Mouse (Mus musculus) bone marrow, adult 2 months (tissue): ENCODE measurements around the gene Kctd14. TPM values are rescaled to one million over a fixed set of nuclear protein-coding genes. Genes with fewer than 3 reads are reported as not detected.

ENCODE experiments used
- H3K27ac ChIP-seq: fragments of 200-500 bp; 2 replicates; pipeline ENCODE4 v1.5.1; 2012; ENCODE audit warnings: low read depth, mild to moderate bottlenecking, control low read depth, inconsistent platforms, low read length; ENCODE audit not compliant: control insufficient read depth, poor library complexity, insufficient read depth
- H3K4me1 ChIP-seq: fragments of 200-500 bp; 2 replicates; pipeline ENCODE4 v1.6.1; 2011; ENCODE audit warnings: low read length; ENCODE audit not compliant: control insufficient read depth, insufficient read depth
- H3K4me3 ChIP-seq: fragments of 200-500 bp; replicated peaks from 2 replicates; pipeline ENCODE3; 2011; ENCODE audit warnings: mild to moderate bottlenecking, low read depth, low read length, control low read depth; ENCODE audit not compliant: control insufficient read depth
- CTCF ChIP-seq: fragments of 200-500 bp; IDR thresholded peaks from 2 replicates; pipeline ENCODE4 v1.5.1; 2011; ENCODE audit warnings: low read length, control low read depth; ENCODE audit not compliant: control insufficient read depth, insufficient read depth
- POLR2A ChIP-seq: fragments of 200-500 bp; IDR thresholded peaks from 2 replicates; pipeline ENCODE4 v1.6.1; 2011; ENCODE audit warnings: low read depth, mild to moderate bottlenecking, control low read depth, low read length, borderline replicate concordance; ENCODE audit not compliant: control insufficient read depth
- WGBS: fragments of 180-500 bp; shearing (Covaris S2); methylation state at CpG from one replicate; pipeline ENCODE4 v1.1.7; 2018; 5-methylcytosine and 5-hydroxymethylcytosine counted together
- polyA plus RNA-seq: library from polyadenylated mRNA; stranded (reverse); fragments of >200 nt; gene quantifications from 2 replicates; pipeline ENCODE4 v1.2.4, GENCODE M21; 2011; ENCODE audit warnings: low replicate concordance; ENCODE audit not compliant: missing spikeins, insufficient read depth, insufficient read length

Gene Kctd14
- polyA plus RNA-seq, 1 experiment = 12.6 TPM

GRCm38 (mm10) chr7:97491157-97491556, 40.0 kb downstream of the Kctd14 start:
- TF ChIP-seq CTCF (no peak), POLR2A (no peak)
- Histone ChIP-seq H3K4me3 (no peak overlapping the region), H3K4me1 (no peaks in the 10 kb centered on the region), H3K27ac (no peak overlapping the region)
- 54% methylated on average over 3 of the region's 3 CpGs for WGBS

DNA sequence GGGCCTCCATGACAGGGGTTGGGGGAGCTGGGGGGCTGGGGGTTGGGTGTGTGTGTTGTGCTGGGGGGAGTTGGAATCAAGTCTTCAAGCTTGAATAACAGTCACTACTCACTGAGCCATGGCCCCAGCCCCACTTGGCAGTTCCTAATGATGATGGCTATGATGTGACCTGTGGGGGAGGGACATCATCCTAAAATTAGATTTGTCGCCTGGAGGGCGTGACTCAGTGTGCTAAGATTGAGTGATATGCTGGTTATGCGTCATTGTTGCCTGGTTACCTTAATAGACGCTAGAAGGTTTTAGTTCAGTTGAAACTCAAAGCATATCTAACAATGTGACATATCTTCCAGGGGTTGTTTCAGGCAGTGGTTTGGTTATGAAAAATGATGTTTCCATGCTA, 41.3 kb downstream of the Kctd14 start:
- H3K27ac ChIP-seq = no peak overlapping the region
- TF ChIP-seq POLR2A (no peak), CTCF (no peak)
- 67% methylated on average over 4 of the region's 4 CpGs for WGBS

DNA sequence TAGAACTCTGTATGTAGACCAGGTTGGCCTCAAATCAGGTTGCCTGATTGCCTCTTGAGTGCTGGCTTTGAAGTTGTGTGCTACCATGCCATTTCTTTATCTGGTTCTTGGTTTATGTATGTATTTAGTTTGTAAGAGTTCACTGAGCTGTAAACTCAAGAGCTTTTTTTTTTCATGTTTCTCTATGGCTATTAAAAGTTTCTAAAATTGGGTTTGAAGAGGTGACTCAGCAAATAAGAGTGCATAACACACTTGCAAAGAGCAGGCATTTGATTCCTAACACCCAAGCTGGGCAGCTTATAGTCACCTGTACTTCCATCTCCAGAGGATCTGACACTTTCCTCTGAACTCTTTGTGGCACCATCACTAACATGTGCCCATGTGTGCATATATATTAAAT, 43.9 kb downstream of the Kctd14 start:
- H3K27ac ChIP-seq = no peak overlapping the region
- TF ChIP-seq CTCF (no peak), POLR2A (no peak)
- H3K4me3 ChIP-seq = no peak overlapping the region
- H3K4me1 ChIP-seq = no peaks in the 10 kb centered on the region

More for the DNA sequence above, 41.3 kb downstream of the Kctd14 start:
- Histone ChIP-seq H3K4me1 (no peaks in the 10 kb centered on the region), H3K4me3 (no peak overlapping the region)

DNA sequence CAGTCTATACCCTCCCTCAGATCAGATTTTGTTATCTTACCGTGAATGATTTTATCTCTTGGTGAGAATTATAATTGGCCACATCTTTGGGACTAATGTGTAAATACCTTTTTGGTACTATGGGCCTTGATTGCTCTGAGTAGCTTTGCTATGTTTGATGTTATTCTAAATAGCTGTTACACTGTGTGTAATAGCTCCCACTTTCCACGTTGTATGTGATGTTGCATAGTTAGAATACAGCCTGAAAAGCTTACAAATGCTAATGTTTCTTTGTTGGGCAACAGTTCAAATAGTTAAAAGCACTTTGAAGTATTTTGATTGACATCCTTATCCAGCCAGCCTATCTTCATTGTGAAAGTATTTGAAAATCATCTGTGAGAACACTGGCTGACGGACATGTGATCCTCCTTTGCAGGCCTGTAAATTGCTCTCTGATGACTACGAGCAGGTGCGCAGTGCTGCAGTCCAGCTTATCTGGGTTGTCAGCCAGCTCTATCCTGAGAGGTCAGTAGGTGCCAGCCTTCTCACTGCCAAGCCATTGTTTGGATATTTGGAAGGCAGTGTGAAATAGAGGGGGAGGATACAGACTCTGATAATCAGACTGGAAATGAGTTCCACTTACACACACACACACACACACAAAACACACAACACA, 49.6 kb downstream of the Kctd14 start:
- Histone ChIP-seq H3K27ac (no peak overlapping the region), H3K4me1 (no peaks in the 10 kb centered on the region), H3K4me3 (no peak overlapping the region)
- TF ChIP-seq POLR2A (no peak), CTCF (no peak)
- WGBS = 83% methylated on average over 5 of the region's 5 CpGs

Other genes with a start within 250 kb of the Kctd14 start
- 3.8 and 6.4 TPM in 2 replicates for gene Usp35, start 119.3 kb upstream of the Kctd14 start, polyA plus RNA-seq
- 0.65 and 1.2 TPM in 2 replicates for gene Kctd21, start 119.0 kb upstream of the Kctd14 start, polyA plus RNA-seq
- gene Alg8, start 79.7 kb upstream of the Kctd14 start, polyA plus RNA-seq = 48.7 and 59.1 TPM in 2 replicates
- gene Ndufc2, start 51.3 kb upstream of the Kctd14 start, polyA plus RNA-seq = 34.6 and 53.4 TPM in 2 replicates
- gene Thrsp, start 33.6 kb upstream of the Kctd14 start, polyA plus RNA-seq = 11.5 and 13.1 TPM in 2 replicates
- 14.7 and 22.4 TPM in 2 replicates for gene Ints4, start 29.6 kb downstream of the Kctd14 start, polyA plus RNA-seq
- 6.3 and 19.7 TPM in 2 replicates for gene Aamdc, start 128.2 kb downstream of the Kctd14 start, polyA plus RNA-seq
- 7.0 and 14.2 TPM in 2 replicates for gene Rsf1, start 128.6 kb downstream of the Kctd14 start, polyA plus RNA-seq
- gene Clns1a, start 245.3 kb downstream of the Kctd14 start, polyA plus RNA-seq = 27.7 and 36.1 TPM in 2 replicates